Mouse (Mus musculus) neural tube, embryonic 11.5 days (tissue): ENCODE data around the gene Zfand6. TPM values are rescaled to one million over a fixed set of nuclear protein-coding genes. Genes with fewer than 3 reads are reported as not detected.

Experiments used
- ATAC-seq: fragments of 200-750 bp; cut with Nextera tagmentation; 2 replicates; pipeline ENCODE4 v1.8.0; 2017; ENCODE audit warnings: moderate number of reproducible peaks, mild to moderate bottlenecking, moderate TSS enrichment, moderate library complexity; ENCODE audit not compliant: insufficient read depth, low FRiP score, low TSS enrichment
- DNase-seq: peaks from one replicate; pipeline ENCODE4 v3.0.0-alpha.2; 2015; ENCODE audit warnings: low spot score
- H3K27ac ChIP-seq: fragments of 300-500 bp; sonication (generic); 2 replicates; pipeline ENCODE4 v1.5.1; 2014; ENCODE audit warnings: low read depth, mild to moderate bottlenecking, low read length
- H3K27me3 ChIP-seq: fragments of 300-500 bp; sonication (generic); 2 replicates; pipeline ENCODE4 v1.6.1; 2014; ENCODE audit warnings: mild to moderate bottlenecking, low read length, mixed read lengths; ENCODE audit not compliant: control insufficient read depth, insufficient read depth
- H3K36me3 ChIP-seq: fragments of 300-500 bp; sonication (generic); 2 replicates; pipeline ENCODE4 v1.6.1; 2014; ENCODE audit warnings: mild to moderate bottlenecking, low read length, moderate library complexity, mixed read lengths; ENCODE audit not compliant: control insufficient read depth, insufficient read depth
- H3K4me1 ChIP-seq: fragments of 300-500 bp; sonication (generic); 2 replicates; pipeline ENCODE4 v1.6.1; 2014; ENCODE audit warnings: low read length, mixed read lengths; ENCODE audit not compliant: control insufficient read depth, insufficient read depth
- H3K4me2 ChIP-seq: fragments of 300-500 bp; sonication (generic); 2 replicates; pipeline ENCODE4 v1.6.1; 2014; ENCODE audit warnings: low read depth, mild to moderate bottlenecking, moderate library complexity
- H3K4me3 ChIP-seq: fragments of 300-500 bp; sonication (generic); 2 replicates; pipeline ENCODE4 v1.5.1; 2014; ENCODE audit warnings: low read depth, low read length
- H3K9ac ChIP-seq: fragments of 300-500 bp; sonication (generic); 2 replicates; pipeline ENCODE4 v1.6.1; 2014; ENCODE audit warnings: mild to moderate bottlenecking, low read length
- H3K9me3 ChIP-seq: fragments of 300-500 bp; sonication (generic); 2 replicates; pipeline ENCODE4 v1.6.1; 2016; ENCODE audit warnings: low read length; ENCODE audit not compliant: control insufficient read depth
- WGBS: fragments of 180-500 bp; shearing (Covaris S2); extraction: QIAGEN DNeasy Blood & Tissue Kit; methylation state at CpG from one replicate; pipeline ENCODE4 v1.1.7; 2014; 5-methylcytosine and 5-hydroxymethylcytosine counted together
- polyA plus RNA-seq: library from polyadenylated mRNA; unstranded; fragments of >200 nt; fragmentation: Nextera tagmentation; extraction: Ambion mirVana; gene quantifications from 2 replicates; pipeline ENCODE4 v1.2.1, GENCODE M21; 2014

Zfand6 gene
- polyA plus RNA-seq, 1 experiment from 2014 or later, result 202 TPM

GRCm38 (mm10) chr7:84605704-84606292, 84.0 kb downstream of the Zfand6 start:
- H3K27me3 ChIP-seq, result no peaks in the 10 kb centered on the region
- peak overlapping the region; percentile 56 for H3K9ac ChIP-seq
- H3K36me3 ChIP-seq, result no peaks in the 10 kb centered on the region
- peak overlapping the region; percentile 40 for H3K4me3 ChIP-seq
- ATAC-seq (peak; percentile 83), DNase-seq (peak; percentile 35)
- no peaks in the 10 kb centered on the region for H3K4me1 ChIP-seq
- under 1% methylated on average over 35 of the region's 36 CpGs for WGBS
- peak overlapping the region; percentile 75 for H3K4me2 ChIP-seq
- no peak overlapping the region for H3K27ac ChIP-seq
- no peaks in the 10 kb centered on the region for H3K9me3 ChIP-seq

- no peaks in the 10 kb centered on the region for H3K4me1 ChIP-seq
- H3K9me3 ChIP-seq, result no peaks in the 10 kb centered on the region
- H3K4me3 ChIP-seq, result peak overlapping the region; percentile 40
- no peaks in the 10 kb centered on the region for H3K27me3 ChIP-seq
- peak overlapping the region; percentile 75 for H3K4me2 ChIP-seq
- ATAC-seq, result peak; percentile 60; the same call in 1 of the 2 replicates
- H3K36me3 ChIP-seq, result no peaks in the 10 kb centered on the region
- 9% methylated on average over 19 of the region's 19 CpGs for WGBS
- DNase-seq, result no peak
- H3K9ac ChIP-seq, result peak overlapping the region; percentile 56
- no peak overlapping the region for H3K27ac ChIP-seq
Observed at GRCm38 (mm10) chr7:84605033-84605687, 84.6 kb downstream of the Zfand6 start.

- no peak overlapping the region for H3K4me2 ChIP-seq
- no peaks in the 10 kb centered on the region for H3K36me3 ChIP-seq
- ATAC-seq, result no peak
- WGBS, result 71% methylated on average over 3 of the region's 3 CpGs
- no peak for DNase-seq
- H3K27me3 ChIP-seq, result no peaks in the 10 kb centered on the region
- no peak overlapping the region for H3K9ac ChIP-seq
- no peaks in the 10 kb centered on the region for H3K9me3 ChIP-seq
- no peaks in the 10 kb centered on the region for H3K4me1 ChIP-seq
- no peak overlapping the region for H3K4me3 ChIP-seq
- no peak overlapping the region for H3K27ac ChIP-seq
Observed at GRCm38 (mm10) chr7:84604501-84604900, 85.3 kb downstream of the Zfand6 start.

- H3K36me3 ChIP-seq, result no peaks in the 10 kb centered on the region
- H3K4me1 ChIP-seq, result no peaks in the 10 kb centered on the region
- no peak overlapping the region for H3K4me2 ChIP-seq
- ATAC-seq (no peak), DNase-seq (no peak)
- H3K4me3 ChIP-seq, result no peak overlapping the region
- WGBS, result 84% methylated on average over 3 of the region's 3 CpGs
- H3K9ac ChIP-seq, result no peak overlapping the region
- no peak overlapping the region for H3K27ac ChIP-seq
- no peaks in the 10 kb centered on the region for H3K27me3 ChIP-seq
- H3K9me3 ChIP-seq, result no peaks in the 10 kb centered on the region
Observed at GRCm38 (mm10) chr7:84601331-84601730, 88.4 kb downstream of the Zfand6 start.

- 100% methylated on average over 2 of the region's 2 CpGs for WGBS
Observed at GRCm38 (mm10) chr7:84600631-84601030, 89.1 kb downstream of the Zfand6 start.

GRCm38 (mm10) chr7:84596633-84597032, 93.1 kb downstream of the Zfand6 start:
- 88% methylated on average over 3 of the region's 3 CpGs for WGBS
- DNase-seq (no peak), ATAC-seq (no peak)
- Histone ChIP-seq H3K27me3 (no peaks in the 10 kb centered on the region), H3K9ac (no peak overlapping the region), H3K36me3 (no peaks in the 10 kb centered on the region), H3K9me3 (no peaks in the 10 kb centered on the region), H3K4me2 (no peak overlapping the region), H3K27ac (no peak overlapping the region), H3K4me1 (no peaks in the 10 kb centered on the region), H3K4me3 (no peak overlapping the region)

More at GRCm38 (mm10) chr7:84600631-84601030, 89.1 kb downstream of the Zfand6 start:
- DNase-seq, result no peak
- Histone ChIP-seq H3K27ac (no peak overlapping the region), H3K9ac (no peak overlapping the region), H3K36me3 (no peaks in the 10 kb centered on the region), H3K4me1 (no peaks in the 10 kb centered on the region), H3K4me3 (no peak overlapping the region), H3K4me2 (no peak overlapping the region), H3K27me3 (no peaks in the 10 kb centered on the region), H3K9me3 (no peaks in the 10 kb centered on the region)
- ATAC-seq, result no peak

- H3K4me3 ChIP-seq, result no peak overlapping the region
- H3K9me3 ChIP-seq, result no peaks in the 10 kb centered on the region
- no peak overlapping the region for H3K9ac ChIP-seq
- no peaks in the 10 kb centered on the region for H3K27me3 ChIP-seq
- H3K27ac ChIP-seq, result no peak overlapping the region
- no peaks in the 10 kb centered on the region for H3K4me1 ChIP-seq
- no peak for DNase-seq
- 92% methylated on average over 3 of the region's 3 CpGs for WGBS
- no peaks in the 10 kb centered on the region for H3K36me3 ChIP-seq
- H3K4me2 ChIP-seq, result no peak overlapping the region
- ATAC-seq, result no peak
Observed at GRCm38 (mm10) chr7:84596002-84596401, 93.8 kb downstream of the Zfand6 start.

- Histone ChIP-seq H3K27ac (no peak overlapping the region), H3K9ac (no peak overlapping the region; the same call in 1 of the 2 replicates), H3K4me3 (no peak overlapping the region), H3K4me1 (no peaks in the 10 kb centered on the region), H3K27me3 (no peaks in the 10 kb centered on the region), H3K9me3 (no peaks in the 10 kb centered on the region), H3K36me3 (no peaks in the 10 kb centered on the region), H3K4me2 (no peak overlapping the region)
- ATAC-seq (peak; percentile 36; the same call in 1 of the 2 replicates), DNase-seq (no peak)
Observed at GRCm38 (mm10) chr7:84594917-84595303, 94.8 kb downstream of the Zfand6 start.
